Mouse (Mus musculus): ENCODE results near the gene Prpf8.
A peak's percentile ranks its signal among the peaks of the same experiment; 100 is the strongest.

- no peak for TF ChIP-seq USF1 (IDR thresholded peaks at IDR 0.05; ENCODE audit: low read depth)
- TF ChIP-seq CTCF (IDR thresholded peaks at IDR 0.05; ENCODE audit: control insufficient read depth, insufficient read depth, insufficient read length) = no peak
- peak; percentile 96 for TF ChIP-seq MYOD1 (IDR thresholded peaks at IDR 0.05; ENCODE audit: control insufficient read depth, insufficient read length, low read depth)
- TF ChIP-seq MAX (IDR thresholded peaks at IDR 0.05) = peak; percentile 90
- TF ChIP-seq MYOG (IDR thresholded peaks at IDR 0.05; ENCODE audit: control insufficient read depth, extremely low read depth, insufficient read length) = no peak
- TF ChIP-seq CEBPB (IDR thresholded peaks at IDR 0.05; ENCODE audit: low read depth) = no peak
Measured at GRCm38 (mm10) chr11:75551961-75552441, 65.4 kb downstream of the Prpf8 start.

Data from C2C12 (cell line).